Mouse (Mus musculus): ENCODE measurements around the gene Lctl.
A peak's percentile ranks its signal among the peaks of the same experiment; 100 is the strongest.

Gene Lctl

GRCm38 (mm10) chr9:64116876-64117275 lies at the start of gene Lctl:
Lctl (plus strand) TSS chr9:64117147.
- no peak for DNase-seq (ENCODE audit: low spot score in 2 of 2)

DNA sequence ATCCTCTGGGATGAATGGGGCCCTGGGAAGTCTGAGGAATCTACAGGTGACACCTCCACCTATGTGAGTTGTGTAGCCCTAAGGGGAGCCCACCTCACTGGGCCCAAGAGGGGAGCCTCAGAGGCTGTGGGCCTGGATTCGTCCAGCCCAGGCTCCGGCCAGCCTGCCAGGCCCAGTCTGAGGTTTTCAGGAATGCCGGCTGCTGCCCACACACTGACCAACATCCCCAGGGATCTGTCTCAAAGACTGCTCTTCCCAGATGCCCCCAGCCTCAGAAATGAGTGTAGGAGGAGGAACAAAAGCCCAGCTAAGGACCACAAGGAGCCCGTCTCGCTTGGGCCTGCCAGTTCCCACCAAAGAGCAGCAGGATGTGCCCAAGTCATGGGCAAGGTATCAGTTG lies 49.2 kb upstream of the Lctl start:
- DNase-seq (ENCODE audit: low spot score in 2 of 2), result no peak

GRCm38 (mm10) chr9:64068571-64068970 lies 48.4 kb upstream of the Lctl start:
- DNase-seq (ENCODE audit: low spot score in 2 of 2), result no peak

DNA sequence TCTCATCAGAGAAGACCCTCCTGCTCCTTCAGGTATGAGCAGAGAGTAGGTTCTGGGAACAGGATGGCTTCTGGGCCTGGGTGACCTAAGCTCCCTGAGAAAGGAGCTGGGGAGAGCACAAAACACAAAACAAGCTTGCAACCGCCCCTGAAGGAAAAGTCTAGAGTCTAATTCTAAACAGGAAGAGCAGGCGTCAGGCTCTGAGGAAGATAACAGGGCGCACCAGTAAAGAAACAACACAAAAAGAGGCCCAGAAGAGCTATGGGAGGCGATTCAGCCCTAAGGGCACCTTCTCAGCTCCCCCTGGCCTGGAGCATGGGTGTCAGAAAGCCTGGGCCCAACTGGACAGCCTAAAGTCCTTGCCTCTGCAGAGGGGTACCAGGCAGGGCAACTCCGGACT lies 47.8 kb upstream of the Lctl start:
- no peak for DNase-seq (ENCODE audit: low spot score in 2 of 2)

- no peak for DNase-seq (ENCODE audit: low spot score in 2 of 2)
Measured at GRCm38 (mm10) chr9:64070674-64071073, 46.3 kb upstream of the Lctl start.

- no peak for DNase-seq (ENCODE audit: low spot score in 2 of 2)
Measured at GRCm38 (mm10) chr9:64074831-64075230, 42.1 kb upstream of the Lctl start.

DNA sequence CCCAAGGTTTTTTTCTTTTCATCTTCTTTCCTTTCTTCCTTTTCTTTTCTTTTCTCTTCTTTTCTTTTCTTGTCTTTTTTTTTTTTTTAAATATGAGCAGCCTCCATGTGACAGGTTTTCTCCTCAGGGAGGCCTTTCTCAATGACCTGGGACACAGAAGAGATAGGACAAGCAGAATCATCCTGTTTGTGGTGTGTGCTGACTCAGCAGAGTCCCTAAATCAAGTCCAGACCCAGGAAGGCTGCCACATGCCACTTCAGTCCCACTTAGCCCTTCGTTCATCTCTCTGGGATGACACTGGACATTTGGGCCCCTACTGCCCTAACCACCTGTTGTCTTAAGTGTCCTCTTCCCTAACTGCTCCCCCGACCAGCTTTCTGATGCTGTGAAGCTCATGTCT lies 40.5 kb upstream of the Lctl start:
- no peak for DNase-seq (ENCODE audit: low spot score in 2 of 2)

DNA sequence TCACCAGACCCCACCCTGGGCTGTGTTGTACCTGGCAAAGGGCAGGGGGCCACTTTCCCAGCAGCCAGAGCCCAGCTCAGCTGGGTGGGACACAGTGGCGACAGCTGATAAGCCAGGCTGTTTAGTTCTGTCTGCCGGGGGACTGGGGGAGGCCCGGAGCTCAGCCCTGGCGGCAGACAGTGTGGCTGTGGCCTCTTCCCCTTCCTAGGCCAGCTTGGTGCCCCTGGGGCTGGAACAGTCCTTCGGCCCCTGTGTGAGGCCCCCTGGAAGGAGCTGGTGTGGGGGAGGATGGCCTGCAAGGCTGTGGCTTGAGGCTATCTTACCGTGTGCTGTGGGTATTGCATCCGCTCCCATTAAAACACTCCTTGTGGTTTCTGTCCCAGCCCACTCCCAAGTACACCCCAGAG lies 38.6 kb upstream of the Lctl start:
- DNase-seq (ENCODE audit: low spot score in 2 of 2), result no peak

GRCm38 (mm10) chr9:64079922-64080321 lies 37.0 kb upstream of the Lctl start:
- DNase-seq (ENCODE audit: low spot score in 2 of 2), result no peak

DNA sequence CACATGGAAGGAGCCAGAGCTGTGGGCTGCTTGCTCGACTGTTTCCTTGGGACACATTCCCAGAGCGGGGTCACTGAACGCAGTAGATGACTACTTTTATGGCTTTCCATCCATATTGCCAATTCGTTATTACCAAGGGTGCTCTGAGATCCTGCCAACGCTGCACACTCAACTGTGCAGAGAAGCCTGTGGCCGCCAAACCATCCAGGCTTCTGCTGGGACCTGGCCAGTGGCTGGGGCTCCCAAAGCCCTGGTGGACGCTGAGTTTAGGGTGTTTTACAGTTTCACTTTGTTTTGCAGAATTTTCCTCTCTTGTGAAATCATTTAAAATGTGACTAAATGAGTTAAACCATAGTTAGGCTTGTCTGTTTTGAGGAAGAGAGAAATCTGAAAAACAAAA lies 32.7 kb upstream of the Lctl start:
- no peak for DNase-seq (ENCODE audit: low spot score in 2 of 2)

GRCm38 (mm10) chr9:64084661-64085399 lies 32.1 kb upstream of the Lctl start:
- peak; percentile 39 to 64 for DNase-seq (ENCODE audit: low spot score in 2 of 2)

DNA sequence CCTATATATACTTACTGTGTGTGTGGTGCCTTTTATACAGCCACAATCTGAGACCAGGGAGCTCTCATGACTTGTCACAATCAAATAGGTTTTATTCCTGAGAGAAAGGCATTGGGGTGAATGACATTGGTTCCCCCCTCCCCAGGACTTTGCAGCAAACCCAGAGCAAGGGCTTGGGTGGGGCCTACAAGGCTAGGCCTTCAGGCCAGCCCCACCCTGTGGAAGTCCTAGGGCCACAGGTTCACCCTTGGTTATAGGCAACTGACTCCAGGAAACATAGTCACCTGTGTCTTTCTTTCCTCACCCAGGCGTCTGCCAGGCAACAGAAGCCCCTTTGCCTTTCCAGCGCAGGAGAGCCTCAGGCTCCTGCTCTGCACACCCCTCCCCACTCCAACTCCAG lies 31.0 kb upstream of the Lctl start:
- DNase-seq (ENCODE audit: low spot score in 2 of 2), result no peak

- no peak for DNase-seq (ENCODE audit: low spot score in 2 of 2)
Measured at GRCm38 (mm10) chr9:64086543-64086942, 30.4 kb upstream of the Lctl start.

DNA sequence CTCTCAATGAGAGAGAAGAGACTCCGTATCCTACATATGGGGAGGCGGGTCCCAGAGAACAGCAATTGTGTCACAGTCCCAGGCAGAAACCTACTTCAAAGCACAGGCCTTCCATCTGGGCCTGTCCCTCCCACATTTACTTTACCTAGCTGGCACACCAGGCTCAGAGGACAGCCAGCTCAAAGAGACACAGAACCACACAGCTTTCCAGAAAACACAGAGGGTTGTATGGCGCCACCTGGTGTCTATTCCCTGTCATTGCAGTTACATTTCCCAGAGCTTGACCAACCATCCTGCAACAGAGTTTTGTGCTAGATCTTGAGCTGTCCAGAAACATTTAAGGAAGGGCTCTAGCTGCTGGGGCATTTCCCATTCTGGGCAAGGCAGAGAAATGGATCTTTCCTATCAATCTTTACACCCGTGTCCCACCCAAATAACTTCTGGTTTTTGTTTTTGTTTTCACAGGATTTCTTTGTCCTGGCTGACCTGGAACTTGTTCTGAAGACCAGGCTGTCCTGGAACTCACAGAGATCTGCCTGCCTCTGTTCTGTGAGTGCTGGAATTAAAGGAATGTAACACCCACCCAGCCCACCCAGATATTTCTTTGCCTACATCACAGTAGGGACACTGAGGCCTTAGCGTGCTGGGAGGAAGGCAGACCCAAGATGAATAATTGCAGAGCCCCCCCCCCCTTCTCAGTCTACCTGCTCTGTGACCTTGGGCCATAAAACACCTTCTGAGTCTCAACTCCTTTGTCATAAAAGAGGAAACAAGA lies 29.3 kb upstream of the Lctl start:
- peak; percentile 30 to 67 for DNase-seq (ENCODE audit: low spot score in 2 of 2)

GRCm38 (mm10) chr9:64088346-64088745 lies 28.6 kb upstream of the Lctl start:
- DNase-seq (ENCODE audit: low spot score in 2 of 2), result no peak

- no peak for DNase-seq (ENCODE audit: low spot score in 2 of 2)
Measured at GRCm38 (mm10) chr9:64089004-64089403, 27.9 kb upstream of the Lctl start.

GRCm38 (mm10) chr9:64094083-64094482 lies 22.9 kb upstream of the Lctl start:
- DNase-seq (ENCODE audit: low spot score in 2 of 2), result no peak

- DNase-seq (ENCODE audit: low spot score in 2 of 2), result no peak
Measured at GRCm38 (mm10) chr9:64098282-64098681, 18.7 kb upstream of the Lctl start.

DNA sequence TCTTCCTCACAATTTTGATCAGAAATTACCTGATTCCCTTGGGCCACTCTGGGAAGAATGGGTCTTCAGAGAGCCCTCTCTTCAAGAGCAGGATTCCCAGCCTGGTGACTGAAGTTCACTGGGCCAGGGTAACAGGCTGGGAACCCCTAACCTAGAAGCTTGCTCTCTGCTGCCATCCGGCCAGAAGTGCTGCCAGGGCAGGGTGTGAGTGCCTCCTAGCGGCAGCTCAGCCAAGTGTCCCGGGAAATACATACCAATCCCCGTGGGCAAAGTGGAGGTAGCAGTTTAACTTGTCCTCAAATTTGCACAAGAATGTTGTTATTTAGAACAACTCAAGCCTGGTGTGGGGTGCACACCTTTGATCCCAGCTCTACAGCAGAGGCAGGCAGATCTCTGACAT lies 16.5 kb upstream of the Lctl start:
- peak; percentile 52 to 74 for DNase-seq (ENCODE audit: low spot score in 2 of 2)

DNA sequence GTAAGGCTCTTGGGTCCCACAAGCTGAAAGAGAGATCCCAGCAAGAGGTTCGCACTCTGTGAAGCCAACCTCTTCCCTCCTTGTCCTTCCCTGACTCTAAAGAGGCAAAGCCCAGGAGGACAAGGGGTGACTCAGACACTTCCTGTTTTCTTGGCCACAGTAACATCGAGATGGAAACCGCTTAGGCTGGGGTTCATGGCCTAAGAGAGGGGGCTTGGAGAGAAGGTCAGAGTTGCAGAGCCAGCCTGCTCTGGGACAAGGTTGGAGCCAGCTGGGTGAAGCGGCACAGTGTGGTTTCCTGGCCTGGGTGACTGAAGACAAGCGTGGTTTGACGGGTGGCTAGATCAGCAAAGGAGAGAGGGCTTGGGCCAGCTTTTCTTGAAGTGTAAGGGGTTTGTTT lies 11.6 kb upstream of the Lctl start:
- no peak for DNase-seq (ENCODE audit: low spot score in 2 of 2)

- no peak for DNase-seq (ENCODE audit: low spot score in 2 of 2)
Measured at GRCm38 (mm10) chr9:64110502-64110901, 6.4 kb upstream of the Lctl start.

DNA sequence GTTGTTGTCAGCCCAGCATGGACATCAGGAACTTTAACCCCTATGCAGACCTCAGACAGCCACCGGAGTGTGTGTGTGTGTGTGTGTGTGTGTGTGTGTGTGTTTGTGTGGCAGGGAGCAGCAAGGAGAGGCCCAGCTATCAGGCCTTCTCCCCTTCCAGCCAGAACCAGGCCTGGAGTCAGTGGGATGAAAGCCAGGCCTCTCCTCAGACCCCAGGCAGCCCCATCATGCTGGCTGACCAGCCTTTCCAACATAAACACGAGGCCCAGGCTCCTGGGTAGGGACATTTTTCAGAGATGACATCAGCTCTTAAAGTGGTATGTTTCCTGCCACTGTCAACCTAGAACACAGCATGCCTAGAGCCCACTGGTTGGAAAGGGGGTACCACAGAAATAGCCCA lies 2.3 kb upstream of the Lctl start:
- no peak for DNase-seq (ENCODE audit: low spot score in 2 of 2)

DNA sequence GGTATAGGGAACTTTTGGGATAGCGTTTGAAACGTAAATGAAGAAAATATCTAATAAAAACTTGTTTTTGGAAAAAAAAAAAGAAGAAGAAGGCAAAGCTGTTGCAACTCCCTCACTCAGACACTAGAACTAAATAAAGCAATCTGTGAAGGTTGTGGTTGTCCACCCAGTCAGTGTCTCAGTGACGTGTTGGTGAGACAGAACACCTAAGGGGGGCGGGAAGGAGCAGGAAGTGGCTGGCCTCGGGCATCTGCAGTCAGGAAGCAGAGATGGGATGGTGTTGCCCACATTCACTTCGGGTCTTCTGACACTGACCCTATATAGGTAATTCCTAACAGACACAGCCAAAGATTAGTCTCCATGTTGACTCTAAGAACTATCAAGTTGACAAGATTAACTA lies 1.2 kb upstream of the Lctl start:
- DNase-seq (ENCODE audit: low spot score in 2 of 2), result no peak

Data from spleen, postnatal 14 days (tissue).